Mouse (Mus musculus) induced T-regulatory cell, adult 2 months (primary cell): ENCODE data around the gene Dhtkd1.

Experiments used
- DNase-seq: peaks from one replicate; pipeline ENCODE4 v3.0.0-alpha.2; 2012; ENCODE audit warnings: low read depth

The Dhtkd1 gene

GRCm38 (mm10) chr2:5930291-5931054 lies 12.1 kb downstream of the Dhtkd1 start:
- no peak for DNase-seq

DNA sequence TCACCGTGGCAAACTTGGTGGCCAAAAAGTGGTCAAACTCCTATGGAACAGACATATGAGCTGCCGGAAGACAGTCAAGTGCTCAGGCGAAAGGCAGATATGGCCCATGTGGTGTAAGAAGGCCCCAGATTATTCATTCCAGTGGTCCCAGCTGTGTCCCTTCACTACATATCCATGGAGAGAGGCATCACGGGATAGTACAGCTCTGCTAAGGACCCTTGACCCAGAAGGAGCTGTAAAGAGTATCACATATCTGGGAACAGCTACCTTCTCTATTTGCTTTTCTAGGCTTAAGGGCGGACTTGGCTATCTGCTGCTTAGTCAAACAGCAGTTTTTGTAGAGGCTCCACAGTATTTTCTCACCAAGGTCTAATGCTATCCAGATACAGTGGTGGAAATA lies 12.8 kb downstream of the Dhtkd1 start:
- DNase-seq: no peak

GRCm38 (mm10) chr2:5927481-5927880 lies 15.1 kb downstream of the Dhtkd1 start:
- DNase-seq: no peak

DNA sequence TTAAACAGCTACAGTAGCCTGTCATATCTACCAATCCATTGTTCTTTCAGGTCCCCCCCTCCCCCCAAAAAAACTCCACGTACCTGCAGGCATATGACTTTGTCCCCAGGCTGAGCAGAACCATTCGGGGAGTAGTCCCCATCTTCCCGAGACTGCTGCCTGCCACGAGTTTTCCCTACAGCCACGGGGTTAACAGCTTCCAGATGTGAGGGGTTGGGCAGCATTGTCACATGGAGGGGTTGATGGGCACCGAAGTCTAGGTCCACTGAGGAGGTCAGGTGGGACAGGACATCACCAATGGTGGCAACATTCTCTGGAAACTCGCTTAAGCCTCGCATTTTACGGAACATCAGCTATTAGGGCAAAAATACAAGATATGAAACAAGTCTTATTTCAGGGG lies 18.8 kb downstream of the Dhtkd1 start:
- no peak for DNase-seq

GRCm38 (mm10) chr2:5922823-5923222 lies 19.8 kb downstream of the Dhtkd1 start:
- no peak for DNase-seq

DNA sequence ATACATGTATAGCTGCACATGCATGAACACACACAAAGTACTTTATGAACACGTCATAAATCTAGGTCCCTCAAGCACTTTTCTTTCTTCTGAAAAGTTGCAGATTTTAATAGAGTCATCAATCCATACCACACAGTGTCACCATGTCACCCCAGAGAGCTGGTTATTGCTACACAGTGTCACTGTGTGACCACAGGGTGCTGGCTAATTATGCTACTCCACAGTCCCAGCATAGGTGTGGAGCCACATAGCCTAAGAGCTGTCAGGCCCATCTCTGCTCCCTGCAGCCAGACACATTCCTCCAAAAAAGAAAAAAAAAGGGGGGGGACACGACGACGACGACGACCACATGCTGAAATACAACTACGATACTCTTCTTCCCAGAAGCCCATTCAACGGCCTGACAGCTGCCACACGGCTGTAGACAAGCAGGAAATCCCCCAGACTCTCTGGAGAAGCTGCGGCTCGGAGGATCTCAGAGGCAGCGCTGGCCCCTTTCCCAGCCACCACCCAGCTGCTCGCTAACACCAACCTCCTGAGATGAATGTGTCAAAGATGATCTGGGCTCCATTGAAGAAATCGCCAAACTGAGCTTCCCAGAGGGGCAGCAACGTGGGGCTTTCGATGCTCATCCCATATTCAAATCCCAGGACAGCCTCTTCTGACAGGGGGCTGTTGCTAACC lies 31.2 kb downstream of the Dhtkd1 start:
- DNase-seq: no peak

- peak; percentile 79 for DNase-seq
Measured at GRCm38 (mm10) chr2:5906625-5907024, 36.0 kb downstream of the Dhtkd1 start.

GRCm38 (mm10) chr2:5906092-5906491 lies 36.5 kb downstream of the Dhtkd1 start:
- no peak for DNase-seq

GRCm38 (mm10) chr2:5900145-5900544 lies 42.4 kb downstream of the Dhtkd1 start:
- DNase-seq: peak; percentile 53

DNA sequence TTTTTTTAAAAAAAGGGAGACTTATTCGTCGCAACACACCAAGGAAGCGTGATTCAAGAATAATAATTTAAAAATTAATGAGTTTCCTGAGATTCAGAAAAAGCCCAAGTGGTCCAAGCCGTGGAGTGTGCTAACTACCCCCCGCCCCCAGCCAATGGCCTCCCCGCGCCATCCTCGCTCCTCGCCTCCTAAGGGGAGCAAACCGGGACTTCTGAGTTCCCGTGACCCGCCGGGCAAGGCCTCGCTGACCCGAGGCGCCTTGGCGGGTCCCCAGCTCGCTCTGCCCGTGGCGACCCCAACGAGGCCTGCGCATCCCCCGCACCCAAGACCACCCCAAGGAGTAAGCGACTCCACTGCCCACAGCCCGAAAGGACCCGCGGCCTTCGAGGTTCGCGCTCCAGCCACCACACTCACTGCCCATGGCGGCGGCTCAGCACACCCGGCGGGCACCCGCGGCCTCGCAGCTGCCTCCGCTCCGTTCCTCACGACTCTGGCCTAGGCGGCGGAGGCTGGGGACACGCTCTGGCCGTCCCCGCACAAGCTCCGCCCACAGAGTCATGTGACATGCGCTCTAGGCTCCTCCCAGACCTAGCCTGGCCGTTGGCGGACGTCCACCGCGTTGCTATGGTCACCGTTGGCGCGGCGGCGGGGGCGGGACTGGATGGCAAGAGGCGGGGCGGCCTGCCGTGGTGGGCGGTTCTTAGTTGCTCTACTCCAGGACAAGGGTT lies 47.6 kb downstream of the Dhtkd1 start, which contains the start of gene Sec61a2:
Gene Sec61a2 (minus strand): TSS at position 590 of the 728 bp plus-strand sequence.
- peak; percentile 98 for DNase-seq

- DNase-seq: peak; percentile 14
Measured at GRCm38 (mm10) chr2:5894296-5894695, 48.3 kb downstream of the Dhtkd1 start.

DNA sequence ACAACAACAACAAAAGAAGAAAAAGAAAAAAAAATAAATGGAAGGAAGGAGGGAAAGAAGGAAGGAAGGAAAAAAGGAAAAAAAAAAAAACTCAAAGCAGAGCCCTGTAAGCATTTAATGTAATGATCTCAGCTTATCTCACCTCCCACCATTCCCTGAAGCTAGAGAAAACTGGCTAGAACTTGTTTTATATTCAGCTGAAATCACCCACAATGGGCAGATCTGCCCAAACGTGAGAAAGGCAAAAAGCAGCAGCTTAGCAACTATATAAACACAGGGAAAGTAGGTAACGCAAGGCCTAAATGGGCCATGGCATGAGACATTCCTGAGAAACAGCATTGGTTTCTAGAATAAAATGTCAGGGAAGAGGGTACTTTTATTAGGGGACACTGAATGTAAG lies 53.2 kb downstream of the Dhtkd1 start:
- DNase-seq: no peak

DNA sequence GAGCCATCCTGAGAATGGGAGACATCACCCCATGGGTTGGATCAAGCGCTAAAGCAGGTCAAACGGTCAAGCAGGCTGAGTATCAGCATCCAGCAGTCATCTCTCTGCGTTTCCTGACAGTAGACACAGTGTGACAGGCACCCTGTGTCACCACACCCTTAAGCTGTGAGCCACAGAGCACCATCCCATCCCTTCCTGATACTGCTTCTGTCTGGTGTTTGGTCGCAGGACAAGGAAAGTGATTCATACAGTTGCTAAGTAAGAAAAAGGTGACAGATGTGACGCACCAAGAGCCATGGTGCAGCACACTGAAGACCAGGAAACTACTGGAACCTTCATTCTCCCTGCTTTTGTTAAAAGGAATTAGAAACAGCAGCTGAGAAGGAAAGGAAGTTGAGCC lies 53.7 kb downstream of the Dhtkd1 start:
- no peak for DNase-seq

DNA sequence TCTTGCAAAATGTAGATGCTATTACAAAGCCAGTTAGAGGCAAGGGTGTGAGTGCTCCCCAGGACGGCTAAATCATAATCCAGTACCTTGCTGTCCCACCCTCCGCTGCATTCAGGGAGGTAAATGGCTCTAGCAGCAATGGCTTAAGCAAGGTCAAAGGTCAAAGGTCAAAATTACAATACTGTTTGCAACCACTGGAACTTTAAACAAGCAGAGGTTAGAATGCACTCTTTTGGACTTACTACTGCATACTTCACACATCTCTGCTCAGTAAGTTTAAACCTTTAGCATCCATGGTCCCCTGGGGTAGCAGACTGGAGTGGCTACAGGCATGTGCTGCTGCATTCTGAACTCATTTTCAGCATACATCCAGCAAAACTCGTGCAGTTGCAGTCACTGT lies 65.1 kb downstream of the Dhtkd1 start:
- no peak for DNase-seq

- no peak for DNase-seq
Measured at GRCm38 (mm10) chr2:5869746-5870145, 72.8 kb downstream of the Dhtkd1 start.

- DNase-seq: no peak
Measured at GRCm38 (mm10) chr2:5867681-5868080, 74.9 kb downstream of the Dhtkd1 start.

DNA sequence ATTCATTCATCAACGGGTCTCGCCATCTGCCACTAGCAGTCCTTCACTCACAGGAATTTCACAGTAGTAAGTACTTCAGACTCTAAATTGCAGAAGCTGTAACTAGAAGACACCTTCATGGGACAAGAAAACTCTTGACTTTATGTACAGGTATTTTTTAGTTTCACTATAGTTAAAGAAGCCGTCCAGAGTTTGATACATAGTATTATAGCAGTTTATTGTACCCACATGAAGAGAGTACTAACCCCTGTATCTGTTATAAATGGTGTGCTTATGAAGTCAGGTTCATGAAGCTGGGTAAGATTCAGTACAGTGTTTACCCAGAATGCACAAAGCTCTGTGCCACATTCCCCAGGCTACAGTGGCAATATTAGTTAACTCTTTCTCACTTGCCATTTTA lies 79.8 kb downstream of the Dhtkd1 start, which contains the start of gene Gm13199:
Gene Gm13199 (minus strand): TSS at position 101 of the 400 bp plus-strand sequence.
- DNase-seq: no peak

GRCm38 (mm10) chr2:5851866-5852265 lies 90.7 kb downstream of the Dhtkd1 start:
- no peak for DNase-seq

DNA sequence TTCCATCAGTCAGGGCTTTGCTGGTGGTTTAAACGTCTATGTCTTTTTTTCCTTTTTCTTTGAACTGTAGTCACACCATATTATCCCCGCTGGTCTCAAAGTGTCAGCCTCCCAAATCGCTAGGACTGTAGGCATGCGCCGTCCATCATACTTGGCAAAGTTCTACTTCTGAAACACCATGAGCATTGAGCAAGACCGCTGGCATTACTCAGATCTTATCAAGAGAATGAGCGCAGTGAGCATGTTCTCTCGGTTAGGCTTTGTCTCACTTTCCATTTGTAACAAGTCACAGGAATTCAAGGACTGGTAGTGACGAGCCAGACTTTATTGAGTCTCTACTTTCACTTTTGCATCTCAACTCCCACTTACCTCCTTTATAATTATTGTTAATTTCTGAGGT lies 91.5 kb downstream of the Dhtkd1 start:
- peak; percentile 7 for DNase-seq
